Mouse (Mus musculus): ENCODE data around the gene Gga1. TPM values are rescaled to one million over a fixed set of nuclear protein-coding genes. Genes with fewer than 3 reads are reported as not detected.

Gga1 gene
- polyA plus RNA-seq, 1 experiment from 2014 or later = 46.5 TPM

DNA sequence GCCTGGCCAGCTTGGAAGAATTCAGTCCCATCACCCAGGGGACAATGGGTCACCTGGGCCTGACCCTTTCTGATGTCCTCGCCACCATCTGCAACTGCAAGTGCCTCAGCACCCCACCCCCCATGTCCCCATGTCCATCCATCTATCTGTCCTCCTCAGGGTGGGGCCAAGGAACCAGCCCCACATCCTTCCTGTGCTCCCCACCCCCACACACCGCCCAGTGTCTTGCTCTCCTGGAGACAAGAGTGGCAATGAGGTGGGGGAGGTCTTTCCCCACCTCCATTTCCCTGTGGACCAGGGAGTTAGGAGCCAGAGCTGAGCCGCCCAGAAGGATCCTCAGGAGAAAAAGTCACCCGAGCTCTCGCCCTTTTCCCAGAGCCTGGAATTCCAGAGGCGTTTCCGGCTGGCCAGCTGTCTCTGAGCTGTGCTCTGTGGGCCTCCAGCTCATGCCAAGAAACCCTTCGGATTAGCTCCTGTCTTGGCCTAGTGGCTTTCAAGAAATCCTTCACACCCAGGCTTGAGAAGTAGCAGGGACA is 40.8 kb upstream of the Gga1 start:
- Histone ChIP-seq H3K4me2 (replicated peaks) (no peak overlapping the region), H3K4me3 (no peak overlapping the region), H3K4me1 (peaks cover 71% of the 10 kb centered on the region), H3K36me3 (no peaks in the 10 kb centered on the region), H3K9ac (no peak overlapping the region), H3K27me3 (peaks cover 5% of the 10 kb centered on the region; the same call in 1 of the 2 replicates), H3K9me3 (no peaks in the 10 kb centered on the region), H3K27ac (peak overlapping the region; percentile 6; the same call in 1 of the 2 replicates)
- 28% methylated on average over 8 of the region's 8 CpGs for WGBS
- ATAC-seq (ENCODE audit: low FRiP score, low read depth) = no peak

DNA sequence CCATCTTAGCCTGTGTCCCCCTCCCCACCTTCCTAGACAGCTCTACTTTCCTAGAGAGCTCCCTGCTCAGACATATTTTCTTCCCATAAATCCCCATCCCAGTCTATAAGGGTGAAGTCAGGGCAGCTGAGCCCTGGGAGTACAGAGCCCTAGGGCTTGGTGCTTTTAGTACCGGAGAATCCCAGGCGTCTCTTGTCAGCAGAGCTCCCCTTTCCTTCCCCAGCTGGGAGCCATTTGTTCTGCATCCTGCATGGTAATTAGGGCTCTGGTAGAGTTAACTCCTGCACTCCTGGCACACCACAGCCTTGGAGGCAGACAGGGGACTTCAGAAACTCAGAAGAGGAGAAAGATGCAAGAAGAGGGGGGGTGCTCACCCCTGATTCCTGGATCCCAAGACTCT is 37.2 kb upstream of the Gga1 start:
- peak overlapping the region; percentile 21; the same call in 1 of the 2 replicates for H3K4me2 ChIP-seq (replicated peaks)
- peak overlapping the region; percentile 61 for H3K27ac ChIP-seq
- peaks cover 72% of the 10 kb centered on the region for H3K4me1 ChIP-seq
- no peak for ATAC-seq (ENCODE audit: low FRiP score, low read depth)
- WGBS = 2% methylated on average over 2 of the region's 2 CpGs
- peaks cover 36% of the 10 kb centered on the region for H3K27me3 ChIP-seq
- no peaks in the 10 kb centered on the region for H3K36me3 ChIP-seq
- H3K9ac ChIP-seq = no peak overlapping the region
- H3K4me3 ChIP-seq = no peak overlapping the region
- no peaks in the 10 kb centered on the region for H3K9me3 ChIP-seq

DNA sequence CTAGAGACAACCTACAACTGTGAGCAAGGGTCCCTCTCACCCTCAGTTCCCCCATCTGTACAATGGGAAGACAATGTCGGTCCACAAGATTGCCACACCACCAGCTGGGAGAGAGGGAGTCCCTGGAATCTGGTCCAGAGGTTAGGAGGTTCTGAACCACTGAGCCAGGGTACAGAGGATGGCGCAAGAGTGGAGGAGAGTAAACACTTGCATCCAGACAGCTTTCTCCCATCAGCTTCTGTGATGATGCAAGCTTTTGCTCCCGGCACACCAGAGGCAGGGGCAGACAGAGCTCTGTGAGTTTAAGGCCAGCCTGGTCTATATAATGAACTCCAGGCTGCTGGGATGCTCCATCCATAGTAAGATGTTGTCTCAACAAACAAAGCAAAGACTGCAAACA is 36.7 kb upstream of the Gga1 start:
- H3K9ac ChIP-seq = no peak overlapping the region
- no peaks in the 10 kb centered on the region for H3K36me3 ChIP-seq
- H3K4me1 ChIP-seq = peaks cover 70% of the 10 kb centered on the region
- H3K9me3 ChIP-seq = no peaks in the 10 kb centered on the region
- H3K4me3 ChIP-seq = no peak overlapping the region
- no peak overlapping the region; the same call in 1 of the 2 replicates for H3K27ac ChIP-seq
- H3K4me2 ChIP-seq (replicated peaks) = no peak overlapping the region
- WGBS = 37% methylated on average over 3 of the region's 3 CpGs
- no peak for ATAC-seq (ENCODE audit: low FRiP score, low read depth)
- H3K27me3 ChIP-seq = peaks cover 38% of the 10 kb centered on the region

- H3K36me3 ChIP-seq = no peaks in the 10 kb centered on the region
- H3K27ac ChIP-seq = no peak overlapping the region; the same call in 1 of the 2 replicates
- no peak for ATAC-seq (ENCODE audit: low FRiP score, low read depth)
- WGBS = 15% methylated on average over 11 of the region's 11 CpGs
- H3K27me3 ChIP-seq = peaks cover 38% of the 10 kb centered on the region
- no peak overlapping the region for H3K4me3 ChIP-seq
- H3K9ac ChIP-seq = 0 out of 2 replicates have a peak overlapping the region, but pooled peaks have one; percentile 9
- no peak overlapping the region for H3K4me2 ChIP-seq (replicated peaks)
- peaks cover 70% of the 10 kb centered on the region for H3K4me1 ChIP-seq
- no peaks in the 10 kb centered on the region for H3K9me3 ChIP-seq
Observed at GRCm38 (mm10) chr15:78840751-78841150, 36.2 kb upstream of the Gga1 start.

DNA sequence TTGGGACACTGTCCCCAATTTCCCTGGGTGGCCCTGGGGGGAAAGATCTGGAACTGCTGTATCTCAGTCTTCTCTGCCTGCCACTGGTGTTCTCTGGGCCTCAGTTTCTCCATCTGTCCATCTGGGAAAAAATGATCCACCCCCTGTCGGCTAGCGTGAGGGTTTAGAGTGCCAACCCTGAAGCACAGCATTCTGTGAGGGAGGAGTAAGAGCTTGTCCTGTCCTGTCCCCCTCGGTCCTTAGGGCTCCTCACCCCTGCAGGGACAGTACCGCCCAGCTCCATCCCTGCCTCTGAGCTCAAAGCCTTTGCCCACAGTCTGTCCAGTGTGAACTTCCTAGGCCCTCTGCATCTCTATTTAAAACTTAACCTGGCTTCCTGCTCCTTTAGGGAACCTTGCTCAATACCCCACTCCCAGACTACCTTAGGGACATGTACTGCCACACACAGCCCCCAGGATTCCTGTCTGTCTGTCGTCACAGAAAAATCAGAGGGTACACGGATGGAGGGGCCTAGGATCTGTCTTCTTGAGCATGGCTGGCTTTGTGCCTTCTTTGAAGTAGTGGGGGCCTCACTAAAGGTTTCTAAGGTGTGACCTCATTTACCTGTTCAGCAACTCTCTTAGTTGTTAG is 35.7 kb upstream of the Gga1 start:
- no peak overlapping the region for H3K4me3 ChIP-seq
- H3K27ac ChIP-seq = no peak overlapping the region
- 49% methylated on average over 6 of the region's 6 CpGs for WGBS
- H3K4me2 ChIP-seq (replicated peaks) = 0 out of 2 replicates have a peak overlapping the region, but pooled peaks have one; percentile 3
- 0 out of 2 replicates have a peak overlapping the region, but pooled peaks have one; percentile 9 for H3K9ac ChIP-seq
- ATAC-seq (ENCODE audit: low FRiP score, low read depth) = no peak
- no peaks in the 10 kb centered on the region for H3K9me3 ChIP-seq
- peaks cover 67% of the 10 kb centered on the region for H3K4me1 ChIP-seq
- H3K36me3 ChIP-seq = no peaks in the 10 kb centered on the region
- peaks cover 38% of the 10 kb centered on the region for H3K27me3 ChIP-seq

GRCm38 (mm10) chr15:78842371-78843163 is 34.4 kb upstream of the Gga1 start, which contains the start of gene Cdc42ep1:
TSS of gene Cdc42ep1 (plus strand) at chr15:78842624.
- Histone ChIP-seq H3K4me1 (peaks cover 63% of the 10 kb centered on the region), H3K27ac (peak within 1 kb of the TSS; percentile 58), H3K4me3 (peak within 1 kb of the TSS; percentile 61), H3K27me3 (peaks cover 38% of the 10 kb centered on the region), H3K9ac (peak within 1 kb of the TSS; percentile 80), H3K36me3 (peaks cover 4% of the 10 kb centered on the region; the same call in 1 of the 2 replicates), H3K4me2 (replicated peaks) (peak within 1 kb of the TSS; percentile 86), H3K9me3 (no peaks in the 10 kb centered on the region)
- WGBS = under 1% methylated on average over 52 of the region's 86 CpGs
- ATAC-seq (ENCODE audit: low FRiP score, low read depth) = peak; percentile 76

DNA sequence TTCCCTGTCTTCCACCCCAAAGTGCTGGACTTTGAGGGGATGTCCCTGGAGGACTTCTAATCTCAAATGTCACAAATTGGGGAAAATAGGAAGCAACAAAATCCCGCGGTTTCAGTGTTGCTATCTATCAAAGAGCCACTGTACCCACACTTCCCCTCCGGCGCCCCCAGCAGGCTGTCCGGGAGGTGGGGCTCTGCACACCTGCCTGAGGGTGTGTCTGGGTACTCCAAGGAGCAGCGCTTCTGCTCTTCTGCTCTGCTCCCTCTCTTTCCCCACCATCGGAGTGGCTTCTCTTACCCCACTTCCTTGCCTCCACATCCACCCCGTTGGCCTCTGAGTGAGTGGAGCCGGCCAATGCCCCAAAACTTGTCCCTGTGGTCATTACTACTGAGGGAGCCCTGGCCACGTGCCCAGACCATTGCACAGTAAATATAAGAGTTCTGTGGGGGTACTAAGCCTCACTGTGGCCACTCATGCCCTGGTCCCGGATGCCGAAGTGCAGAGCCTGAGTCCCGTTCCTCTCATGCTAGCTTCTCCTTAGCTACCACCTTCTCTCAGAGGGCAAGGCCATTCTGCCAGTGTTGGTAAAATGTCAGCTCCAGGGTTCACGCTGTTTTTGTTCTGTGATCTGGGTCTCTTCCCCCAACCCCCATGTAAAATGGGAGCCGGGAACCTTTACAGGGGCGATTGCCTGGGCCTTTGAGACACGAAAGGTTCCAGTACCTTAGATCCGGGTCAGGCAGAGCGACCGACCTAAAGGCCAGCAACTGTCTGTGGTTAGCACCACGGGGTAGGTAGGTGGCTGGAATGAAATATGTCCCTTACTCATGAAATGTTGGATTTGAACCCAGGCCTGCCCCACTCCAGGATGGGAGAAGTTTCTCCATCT is 33.2 kb upstream of the Gga1 start:
- no peak for ATAC-seq (ENCODE audit: low FRiP score, low read depth)
- peak overlapping the region; percentile 61 for H3K4me3 ChIP-seq
- H3K27ac ChIP-seq = 0 out of 2 replicates have a peak overlapping the region, but pooled peaks have one; percentile 58
- 39% methylated on average over 21 of the region's 21 CpGs for WGBS
- peaks cover 7% of the 10 kb centered on the region; the same call in 1 of the 2 replicates for H3K36me3 ChIP-seq
- H3K4me2 ChIP-seq (replicated peaks) = peak overlapping the region; percentile 86
- peaks cover 38% of the 10 kb centered on the region for H3K27me3 ChIP-seq
- no peaks in the 10 kb centered on the region for H3K9me3 ChIP-seq
- 0 out of 2 replicates have a peak overlapping the region, but pooled peaks have one; percentile 35 for H3K9ac ChIP-seq
- peaks cover 63% of the 10 kb centered on the region for H3K4me1 ChIP-seq

DNA sequence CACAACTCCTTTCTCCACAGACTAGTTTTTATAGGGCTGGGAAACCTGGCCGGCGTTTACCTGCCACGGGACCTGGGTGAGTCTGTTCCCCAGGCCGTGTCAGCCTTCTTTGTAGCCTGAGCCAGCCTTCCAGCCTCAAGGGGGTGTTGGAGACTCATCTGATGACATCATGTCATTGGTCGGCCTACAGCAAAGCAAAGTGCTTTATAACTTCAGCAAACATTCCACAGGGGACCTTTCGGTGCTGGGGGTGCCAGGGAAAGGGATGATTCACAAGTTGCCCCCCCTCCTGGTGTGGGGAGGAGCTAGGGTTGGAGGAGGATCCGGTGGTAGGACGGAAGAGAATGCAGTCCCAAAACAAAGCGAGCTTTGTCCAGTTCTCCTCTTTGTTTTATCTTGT is 32.2 kb upstream of the Gga1 start:
- Histone ChIP-seq H3K9me3 (no peaks in the 10 kb centered on the region), H3K36me3 (peaks cover 12% of the 10 kb centered on the region; the same call in 1 of the 2 replicates), H3K4me1 (peaks cover 55% of the 10 kb centered on the region), H3K4me3 (0 out of 2 replicates have a peak overlapping the region, but pooled peaks have one; percentile 61), H3K4me2 (replicated peaks) (peak overlapping the region; percentile 86), H3K27ac (no peak overlapping the region), H3K9ac (no peak overlapping the region), H3K27me3 (peaks cover 38% of the 10 kb centered on the region)
- ATAC-seq (ENCODE audit: low FRiP score, low read depth) = no peak
- 37% methylated on average over 9 of the region's 9 CpGs for WGBS

- no peaks in the 10 kb centered on the region for H3K9me3 ChIP-seq
- H3K4me1 ChIP-seq = peaks cover 50% of the 10 kb centered on the region
- no peak overlapping the region for H3K27ac ChIP-seq
- peaks cover 12% of the 10 kb centered on the region; the same call in 1 of the 2 replicates for H3K36me3 ChIP-seq
- H3K9ac ChIP-seq = no peak overlapping the region; the same call in 1 of the 2 replicates
- no peak for ATAC-seq (ENCODE audit: low FRiP score, low read depth)
- 73% methylated on average over 11 of the region's 11 CpGs for WGBS
- H3K4me3 ChIP-seq = no peak overlapping the region
- H3K27me3 ChIP-seq = peaks cover 38% of the 10 kb centered on the region
- H3K4me2 ChIP-seq (replicated peaks) = peak overlapping the region; percentile 21; the same call in 1 of the 2 replicates
Observed at GRCm38 (mm10) chr15:78845321-78845720, 31.7 kb upstream of the Gga1 start.

DNA sequence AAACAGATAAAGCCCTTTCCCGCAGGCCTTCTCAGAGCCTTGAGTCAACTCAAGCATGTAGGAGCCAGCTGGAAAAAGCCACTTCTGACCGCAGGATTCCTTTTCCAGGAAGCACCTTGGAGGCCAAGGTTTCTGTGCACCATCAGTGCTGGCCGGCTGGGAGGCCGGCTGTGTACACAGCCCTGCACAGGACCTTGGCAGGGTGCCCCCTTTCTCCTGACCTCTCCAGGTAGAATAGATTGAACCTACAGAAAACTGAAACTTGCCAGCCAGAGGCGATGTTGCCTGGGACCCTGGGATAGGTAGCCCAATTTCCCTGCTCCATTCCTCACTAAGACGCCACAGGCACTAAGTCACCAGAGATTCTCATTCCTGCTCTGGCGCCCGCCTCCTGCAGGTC is 31.1 kb upstream of the Gga1 start:
- Histone ChIP-seq H3K4me1 (peaks cover 44% of the 10 kb centered on the region), H3K9me3 (no peaks in the 10 kb centered on the region), H3K27ac (no peak overlapping the region), H3K4me2 (replicated peaks) (peak overlapping the region; percentile 21; the same call in 1 of the 2 replicates), H3K4me3 (no peak overlapping the region), H3K27me3 (peaks cover 37% of the 10 kb centered on the region), H3K36me3 (peaks cover 12% of the 10 kb centered on the region; the same call in 1 of the 2 replicates), H3K9ac (no peak overlapping the region)
- no peak for ATAC-seq (ENCODE audit: low FRiP score, low read depth)
- WGBS = 82% methylated on average over 8 of the region's 8 CpGs

GRCm38 (mm10) chr15:78846352-78846751 is 30.6 kb upstream of the Gga1 start:
- Histone ChIP-seq H3K9ac (no peak overlapping the region), H3K4me3 (no peak overlapping the region), H3K9me3 (no peaks in the 10 kb centered on the region), H3K27ac (no peak overlapping the region), H3K4me1 (peaks cover 40% of the 10 kb centered on the region), H3K27me3 (peaks cover 36% of the 10 kb centered on the region), H3K36me3 (peaks cover 12% of the 10 kb centered on the region; the same call in 1 of the 2 replicates), H3K4me2 (replicated peaks) (no peak overlapping the region)
- no peak for ATAC-seq (ENCODE audit: low FRiP score, low read depth)
- WGBS = 78% methylated on average over 8 of the region's 8 CpGs

Data from limb, embryonic 13.5 days (tissue).